Mouse (Mus musculus) adrenal gland, postnatal 36 days (tissue): ENCODE measurements around the gene Tnr. TPM values are rescaled to one million over a fixed set of nuclear protein-coding genes. Genes with fewer than 3 reads are reported as not detected.

ENCODE experiments used
- DNase-seq, 2 experiments: peaks; one replicate each; pipeline ENCODE4 v3.0.0; 2021; ENCODE audit warnings: mixed read lengths in 1 of 2
- total RNA-seq, 2 experiments: library from RNA; stranded (reverse); gene quantifications; 2 replicates each; pipeline ENCODE4 v1.2.3; 2021

Gene Tnr
- total RNA-seq, 2 experiments from 2014 or later = 1.8 to 2.1 TPM

DNA sequence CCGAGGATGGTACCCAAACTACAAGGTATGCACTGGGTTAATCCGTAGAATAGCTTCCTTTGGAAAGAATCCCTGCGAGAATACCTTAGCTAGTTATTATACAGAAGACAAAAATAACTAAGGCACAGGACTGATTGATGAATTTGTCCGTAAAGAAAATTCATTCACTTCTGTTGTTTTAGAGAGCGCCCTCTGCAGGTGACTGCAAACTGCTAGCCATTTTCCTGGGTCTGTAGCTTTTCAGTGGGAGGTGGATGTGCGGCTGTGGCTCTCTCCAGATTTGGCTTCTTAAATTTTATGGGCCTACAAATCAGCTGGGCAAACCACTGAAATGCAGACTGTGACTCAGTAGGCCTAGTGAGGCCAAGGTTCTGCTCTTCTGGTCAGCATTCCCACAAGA, 42.5 kb downstream of the Tnr start:
- DNase-seq = no peak

DNA sequence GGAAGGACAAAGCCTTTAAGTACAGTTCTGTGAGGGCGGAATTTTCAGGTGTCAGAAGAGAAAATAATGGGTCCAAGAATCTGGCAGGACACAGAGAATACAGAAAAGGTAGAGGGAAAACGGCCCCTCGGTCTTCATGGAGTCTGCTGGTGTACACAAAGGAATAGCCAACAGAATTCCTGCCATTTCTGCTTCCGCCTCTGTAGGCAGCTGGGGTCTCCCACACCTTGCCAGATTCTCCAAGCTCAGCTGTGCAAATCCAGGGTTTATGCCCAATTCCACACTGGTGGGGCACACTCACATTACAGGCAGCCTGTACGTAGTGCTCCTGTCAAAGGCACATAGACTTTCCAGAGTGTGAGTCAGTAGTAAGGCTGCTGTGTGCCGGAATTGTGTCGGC, 43.6 kb downstream of the Tnr start:
- DNase-seq = no peak

DNA sequence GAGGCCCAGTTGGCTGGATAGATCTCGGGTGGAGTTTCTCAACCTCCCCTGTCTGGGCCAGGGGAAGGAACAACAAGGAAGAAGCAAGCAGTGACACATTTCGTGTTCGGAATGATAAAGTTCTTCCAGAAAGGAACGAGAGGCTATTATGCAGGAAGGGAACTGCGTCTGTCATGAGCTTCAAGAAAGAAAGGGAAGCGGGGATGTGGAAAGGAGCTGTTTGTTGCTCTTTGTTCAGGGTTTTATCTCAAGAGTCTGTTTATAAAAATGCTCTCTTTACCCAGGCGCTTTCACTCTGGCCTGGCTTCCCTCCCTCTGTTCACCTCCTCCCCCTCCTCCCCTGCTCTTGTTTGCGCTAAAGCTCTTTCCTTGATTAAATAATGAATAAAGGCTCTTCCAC, 46.7 kb downstream of the Tnr start:
- DNase-seq = no peak

DNA sequence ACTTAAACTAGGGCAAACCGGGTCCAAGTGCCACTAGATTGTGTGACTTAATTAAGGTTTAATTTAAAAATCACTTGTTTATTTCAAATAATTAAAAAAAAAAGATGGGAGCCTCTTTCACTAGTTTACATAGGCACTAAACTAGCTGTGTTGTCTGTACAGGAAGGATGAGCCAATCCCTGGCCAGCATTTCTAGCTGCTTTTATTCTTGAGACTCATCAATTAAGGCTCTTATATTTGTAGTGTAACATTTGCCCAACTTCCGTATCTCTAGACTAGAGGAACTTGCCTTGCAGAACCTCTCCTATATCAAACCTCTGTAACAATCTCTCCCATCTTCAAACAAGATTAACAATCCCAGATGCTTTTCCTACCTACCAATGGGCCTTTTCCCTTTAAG, 47.3 kb downstream of the Tnr start:
- no peak for DNase-seq

DNA sequence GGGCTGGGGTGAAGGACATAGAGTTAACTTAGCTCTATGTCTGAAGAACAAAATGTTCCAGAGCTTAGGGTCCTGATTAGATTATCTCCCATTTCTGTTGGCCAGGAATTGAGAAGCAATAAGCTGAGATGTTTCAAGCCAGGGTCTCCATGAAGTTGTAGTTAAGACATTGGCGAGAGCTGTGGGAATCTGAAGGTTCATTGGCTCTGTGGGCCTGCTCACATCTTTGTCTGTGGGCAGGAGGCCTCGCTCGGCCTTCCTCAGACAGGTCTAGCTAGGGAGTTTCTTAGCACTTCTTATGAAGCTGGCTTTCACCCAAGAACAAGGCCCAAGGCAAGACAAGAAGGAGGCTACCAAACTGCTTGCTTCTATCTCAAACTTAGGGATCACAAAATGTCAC, 48.4 kb downstream of the Tnr start:
- no peak for DNase-seq

DNA sequence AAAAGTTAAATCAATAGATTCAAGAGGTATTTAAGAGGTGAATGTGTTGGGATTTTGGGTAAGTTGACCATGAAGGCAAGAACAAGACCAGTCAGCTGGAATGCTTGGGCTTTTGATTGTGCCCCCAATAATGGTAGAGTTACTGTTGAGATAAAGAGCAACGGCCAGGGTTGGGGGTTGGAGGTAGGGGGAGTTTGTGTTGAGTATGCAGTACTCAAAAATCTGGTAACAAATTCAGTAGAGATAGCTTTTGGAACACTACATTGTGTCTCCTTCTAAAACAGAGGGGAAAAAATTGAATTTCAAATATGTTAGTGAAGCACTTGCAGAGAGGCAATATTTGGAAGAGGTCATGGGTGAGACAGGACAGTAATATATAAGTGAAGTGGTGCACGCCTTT, 49.5 kb downstream of the Tnr start:
- no peak for DNase-seq

DNA sequence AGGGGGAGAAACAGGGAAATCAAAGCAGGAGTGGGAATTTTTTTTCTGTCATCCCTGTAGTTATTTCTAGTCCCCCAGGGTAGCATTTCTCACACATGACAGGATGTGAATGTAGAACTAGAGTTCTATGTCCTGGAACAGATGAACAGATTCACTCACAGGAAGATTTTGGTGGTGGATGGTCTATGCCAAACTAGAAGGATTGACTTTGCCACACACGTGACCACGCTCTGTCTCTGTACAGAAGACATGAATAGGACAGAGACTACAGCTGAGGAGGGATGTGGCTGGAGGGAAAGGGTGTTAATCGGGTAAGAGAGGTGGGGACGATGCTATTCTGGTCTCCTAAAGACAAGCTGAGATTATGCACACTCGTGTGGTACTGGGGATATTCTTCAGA, 51.1 kb downstream of the Tnr start:
- DNase-seq = no peak

DNA sequence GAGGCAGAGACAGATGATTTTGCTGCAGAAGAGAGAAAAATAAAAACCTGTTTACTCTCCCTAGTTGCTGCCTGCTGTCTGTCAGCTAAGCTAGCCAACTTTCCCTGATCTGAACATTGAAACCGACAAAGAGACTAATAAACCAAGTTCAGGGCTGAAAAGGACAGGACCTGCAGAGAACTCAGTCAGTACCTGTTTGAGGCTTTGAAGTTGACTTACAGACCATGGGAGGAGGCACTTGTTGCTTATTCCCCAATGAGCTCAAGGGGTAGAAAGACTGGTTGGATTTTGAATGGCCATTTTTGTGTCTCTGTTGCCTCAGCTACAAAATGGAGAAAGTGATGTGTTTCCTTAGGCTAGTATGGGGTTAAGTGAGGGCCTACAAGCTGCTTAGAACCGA, 52.7 kb downstream of the Tnr start:
- no peak for DNase-seq

DNA sequence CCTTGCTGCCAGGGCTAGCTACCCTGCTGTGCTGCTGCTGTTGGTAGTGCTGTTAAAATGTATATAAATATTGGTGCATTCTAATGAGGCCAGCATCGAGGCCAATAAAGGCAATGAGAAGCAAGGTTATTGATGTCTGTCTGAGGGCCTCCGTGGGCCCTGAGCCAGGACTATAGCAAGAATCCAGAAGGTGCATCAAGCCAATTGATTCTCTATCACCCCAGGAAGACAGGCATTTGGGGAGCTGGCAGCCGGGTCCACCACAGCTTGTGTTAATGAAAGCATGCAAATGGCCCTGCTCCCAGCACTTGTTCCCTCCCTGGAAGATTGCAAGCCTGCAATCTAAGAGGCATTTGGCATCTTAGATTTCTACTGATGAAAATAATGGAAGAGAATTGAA, 54.8 kb downstream of the Tnr start:
- DNase-seq = no peak

DNA sequence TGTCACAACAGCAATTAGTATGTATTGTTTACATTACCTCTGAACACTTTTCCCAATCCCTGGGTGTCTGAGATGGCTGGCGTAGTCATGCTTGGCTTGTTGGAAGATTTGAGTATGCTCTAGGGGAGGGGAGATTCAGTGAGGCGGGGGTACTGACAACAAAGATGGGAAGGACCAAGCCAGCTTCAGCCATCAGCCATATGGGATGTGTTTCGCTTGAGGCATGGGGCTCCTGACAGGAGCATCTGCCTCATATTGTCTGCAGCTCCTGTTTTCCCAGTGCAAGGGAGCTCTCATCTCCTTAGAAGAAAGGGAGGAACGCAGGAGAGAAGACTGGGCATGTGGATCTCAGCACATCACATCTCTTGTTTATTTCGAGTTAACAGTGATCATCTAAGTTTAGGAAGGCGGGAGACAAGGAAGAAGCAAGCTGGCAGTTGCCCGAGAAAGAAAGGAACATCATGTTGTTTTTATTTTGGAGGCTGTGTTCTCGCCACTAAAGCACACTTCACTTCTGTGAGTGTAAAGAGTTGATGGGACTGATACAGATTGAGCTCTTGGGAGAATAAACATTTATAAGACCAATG, 56.9 kb downstream of the Tnr start:
- DNase-seq = no peak

DNA sequence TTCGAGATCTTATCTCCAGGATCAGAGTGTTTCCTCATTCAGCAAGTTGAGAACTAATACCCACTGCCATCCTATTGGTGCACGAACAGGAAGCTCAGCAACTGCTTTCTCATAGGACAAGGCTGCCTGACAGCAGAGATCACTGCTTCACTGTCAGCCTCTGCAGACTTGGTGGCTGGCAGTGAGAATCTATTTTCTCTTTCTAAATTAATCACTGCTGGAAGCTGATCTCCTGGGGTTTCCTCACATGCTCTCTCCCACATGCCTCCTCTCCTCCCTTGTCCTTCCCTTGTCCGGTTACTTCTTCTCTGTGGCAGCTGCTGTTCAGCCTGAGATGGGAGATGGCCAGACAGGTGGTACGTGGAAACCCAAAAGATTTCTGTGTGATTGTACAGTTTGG, 60.3 kb downstream of the Tnr start:
- DNase-seq = no peak

DNA sequence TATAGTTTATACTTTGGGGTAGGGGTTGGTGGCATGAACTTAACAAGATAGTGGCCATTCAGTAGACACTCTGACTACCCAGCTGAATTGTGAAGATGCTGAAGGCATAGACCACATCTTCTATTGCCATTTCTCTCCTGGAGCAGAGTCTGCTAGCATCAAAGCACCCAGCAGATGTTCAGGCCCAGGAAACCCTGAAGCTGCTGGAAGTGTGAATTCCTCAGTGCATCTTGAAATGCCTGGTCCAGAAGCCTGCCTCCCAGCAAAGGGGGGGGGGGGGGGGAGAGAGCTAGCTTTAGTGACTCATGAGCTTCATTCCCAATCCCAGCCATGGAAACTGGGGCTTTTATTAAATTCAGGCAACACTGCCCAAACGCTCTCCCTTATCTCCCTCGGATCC, 65.2 kb downstream of the Tnr start:
- DNase-seq = no peak

DNA sequence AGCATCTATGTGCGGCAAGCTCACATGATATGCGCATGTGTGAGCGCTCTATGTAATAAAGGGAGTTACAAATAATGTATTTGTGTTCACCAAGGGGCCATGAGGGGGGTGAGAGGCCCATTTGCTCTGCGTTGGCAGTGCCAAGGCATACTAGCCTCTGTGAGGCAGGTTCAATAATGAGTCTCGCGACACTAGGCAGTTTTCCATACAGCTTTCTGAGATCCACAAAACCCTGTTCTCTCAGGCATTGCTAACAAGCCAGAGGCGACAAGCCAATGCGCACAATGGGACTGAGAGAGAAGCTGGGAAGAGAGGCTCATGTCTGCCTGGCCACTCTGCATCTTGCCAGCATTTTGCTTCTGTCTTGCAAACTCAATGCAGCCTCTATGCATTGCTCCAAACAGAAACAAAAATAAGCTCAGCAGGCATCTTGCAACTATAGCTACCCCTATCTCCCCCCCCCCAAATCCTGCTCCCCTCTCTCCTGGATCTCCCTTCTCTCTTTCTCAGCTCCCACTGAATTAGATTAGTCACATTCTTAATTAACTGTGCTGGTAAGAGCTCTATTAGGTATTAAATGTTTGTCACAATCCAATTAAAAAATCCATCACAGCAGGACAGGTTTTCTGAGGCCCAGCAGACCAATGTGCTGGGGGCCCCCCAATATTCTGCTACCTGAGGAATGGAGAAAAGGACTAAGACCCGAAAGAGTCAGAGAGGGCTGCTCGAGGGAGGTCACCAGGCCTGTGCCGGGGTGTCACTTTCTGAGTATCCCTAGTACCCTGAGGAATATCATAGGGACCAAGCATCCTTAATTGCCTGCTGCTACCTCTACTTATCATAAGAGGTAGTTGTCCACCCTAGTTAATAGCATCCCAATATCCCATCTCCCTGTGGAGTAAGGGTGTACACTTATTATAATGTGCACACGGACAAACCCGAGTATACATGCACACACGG, 70.8 kb downstream of the Tnr start:
- no peak for DNase-seq

DNA sequence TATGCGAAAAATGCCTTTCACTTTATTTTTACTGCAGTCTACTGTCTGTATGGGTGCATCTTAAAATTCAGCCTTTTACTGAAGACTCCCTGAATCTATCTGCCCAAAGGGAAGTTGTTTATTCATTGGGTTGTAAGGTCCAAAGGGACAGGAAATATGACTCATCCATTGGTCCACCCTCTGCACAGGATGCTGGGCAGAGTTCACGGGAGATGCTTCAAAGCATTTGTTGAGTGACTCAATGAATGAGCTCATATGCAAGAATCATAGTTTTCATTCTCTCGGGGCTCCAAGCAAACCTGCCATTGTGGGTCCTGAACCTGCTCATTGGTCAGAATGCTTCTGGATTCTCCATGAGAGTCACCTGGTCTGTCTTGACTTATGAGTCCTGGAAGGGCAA, 72.2 kb downstream of the Tnr start:
- DNase-seq = no peak

DNA sequence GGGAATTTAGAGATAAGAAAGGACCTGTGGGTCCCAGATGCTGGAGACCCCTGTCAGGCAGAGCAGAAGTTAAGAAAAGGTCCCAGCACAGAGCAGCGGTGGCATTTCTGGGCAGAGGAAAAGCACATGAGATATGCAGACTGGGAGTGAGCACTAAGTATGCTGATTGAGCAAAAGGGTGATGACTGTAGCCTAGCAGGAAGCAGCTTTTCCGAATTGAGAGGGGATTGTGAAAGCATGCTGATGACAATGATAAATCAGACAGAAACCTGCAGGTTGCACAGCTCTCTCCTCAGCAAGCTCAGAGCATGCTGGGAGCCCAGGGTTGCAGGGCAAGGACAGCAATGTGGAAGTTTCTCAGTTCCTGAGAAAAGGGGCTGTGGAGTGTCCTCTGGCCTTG, 73.1 kb downstream of the Tnr start:
- peak; percentile 5 to 18 for DNase-seq

DNA sequence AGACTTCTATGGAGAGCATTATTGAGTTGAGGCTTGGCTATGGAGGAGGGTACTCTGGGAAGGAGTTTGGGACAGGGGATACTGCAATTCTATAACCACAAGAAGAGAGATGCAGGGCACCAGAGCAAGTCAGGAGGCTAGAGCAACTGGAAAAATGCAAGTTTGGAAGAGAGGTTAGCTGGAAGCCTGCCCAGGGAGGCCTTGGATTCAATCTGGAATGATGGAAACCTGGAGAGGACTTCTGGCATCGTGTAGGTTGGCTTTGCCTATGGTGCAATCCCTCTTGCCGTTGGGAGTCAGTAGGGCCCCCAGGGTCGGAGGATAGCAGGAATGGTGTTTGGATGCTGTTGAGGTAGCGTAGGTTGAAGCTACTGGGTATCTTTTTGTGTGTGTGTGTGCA, 90.0 kb downstream of the Tnr start:
- DNase-seq = no peak

DNA sequence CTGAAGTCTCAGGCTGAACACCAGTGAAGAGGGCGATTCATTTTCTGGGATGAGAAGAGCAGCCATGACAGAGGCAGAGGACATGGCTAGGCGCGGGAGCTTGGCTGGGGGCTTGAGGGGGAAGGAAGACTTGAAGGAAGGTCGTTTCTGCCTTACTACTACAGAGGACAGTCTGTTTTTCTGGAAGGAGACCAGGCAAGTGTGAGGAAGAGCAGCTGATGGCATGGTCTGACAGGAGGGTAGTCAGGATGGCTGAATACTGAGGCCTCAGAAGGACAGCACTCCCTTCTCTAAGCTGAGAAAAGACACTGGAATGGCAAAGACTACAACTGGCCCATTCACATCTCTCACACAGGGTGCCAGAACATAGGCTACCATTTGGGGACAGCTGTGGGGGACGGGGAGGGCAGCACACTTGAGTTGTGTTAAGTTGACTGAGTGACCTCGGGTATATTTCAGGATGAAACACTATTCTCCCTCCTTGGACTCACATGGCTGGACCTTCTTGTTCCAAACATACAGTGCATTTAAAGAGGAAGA, 90.6 kb downstream of the Tnr start:
- DNase-seq = no peak

DNA sequence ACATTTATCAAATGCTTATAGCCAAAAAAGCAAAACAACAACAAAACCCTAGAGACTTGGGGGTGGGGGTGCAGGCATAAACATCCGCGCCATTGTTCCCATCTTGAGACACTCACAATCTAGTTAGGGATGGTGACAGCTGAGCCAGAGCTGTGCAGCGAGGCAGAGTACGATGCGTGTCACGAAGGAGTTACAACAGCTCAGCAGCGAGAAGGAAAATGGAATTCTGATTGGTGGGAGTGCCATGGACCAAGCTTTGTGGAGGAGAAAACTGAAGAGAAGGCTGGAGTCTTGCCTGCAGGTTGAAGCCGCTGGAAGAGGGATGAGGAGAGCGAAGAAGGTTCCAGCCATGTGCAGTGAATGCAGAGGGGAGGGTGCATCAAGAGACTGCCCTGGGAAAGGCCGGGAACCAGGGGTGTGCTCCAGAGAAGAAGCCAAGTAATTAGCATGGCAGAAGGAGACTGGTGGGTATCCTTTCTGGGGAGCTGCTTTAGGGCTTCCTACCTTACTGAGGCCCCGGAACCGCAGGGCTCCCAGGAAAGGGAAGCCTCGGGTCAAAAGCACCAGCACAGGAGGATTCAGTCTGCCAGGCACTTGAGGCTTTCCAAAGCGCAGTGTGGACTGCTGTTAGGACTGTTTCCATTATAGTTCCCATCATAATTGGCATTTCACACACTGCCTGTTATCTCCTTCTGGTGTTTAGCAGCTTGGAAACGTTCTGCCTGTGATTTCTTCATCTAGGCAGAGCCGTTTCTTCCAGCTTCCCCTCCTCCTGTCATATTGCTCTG, 91.3 kb downstream of the Tnr start:
- DNase-seq = no peak

DNA sequence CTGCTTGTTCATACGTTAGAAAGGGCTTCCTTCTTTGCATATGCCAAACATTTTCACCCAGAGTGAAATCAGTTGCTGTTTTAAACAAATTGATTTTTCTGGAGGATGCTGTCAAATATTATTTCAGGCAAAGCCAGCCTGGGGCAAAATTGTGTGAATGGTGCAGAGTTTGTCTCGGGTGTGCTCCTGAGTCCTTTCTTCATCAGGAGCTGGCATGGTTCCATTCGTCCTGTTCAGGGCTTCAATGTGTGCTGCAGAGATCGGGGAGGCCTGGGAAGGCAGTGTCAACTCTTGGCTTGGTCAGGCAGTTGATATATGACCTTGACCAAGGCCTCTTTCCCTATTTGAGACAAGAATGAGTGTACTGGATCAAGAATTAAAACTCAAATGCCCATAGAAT, 92.1 kb downstream of the Tnr start:
- DNase-seq = no peak

DNA sequence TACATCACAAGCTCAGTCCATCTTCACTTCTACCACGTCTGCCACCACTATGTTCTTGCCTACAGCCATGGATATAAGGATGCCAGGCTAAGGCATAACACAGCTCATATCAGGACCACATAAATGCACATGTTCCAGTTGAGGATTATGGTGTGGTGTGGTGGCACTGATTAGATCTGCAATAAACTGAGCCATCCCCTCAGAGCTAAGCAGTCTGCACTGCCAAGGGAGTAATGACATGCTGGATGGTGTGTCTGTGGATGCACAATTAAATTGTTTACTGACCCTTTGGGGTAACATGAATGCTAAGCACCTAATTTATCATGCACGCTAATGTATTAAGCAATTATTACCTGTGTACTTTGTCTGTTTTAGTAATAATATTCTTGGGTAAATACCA, 95.6 kb downstream of the Tnr start:
- no peak for DNase-seq

DNA sequence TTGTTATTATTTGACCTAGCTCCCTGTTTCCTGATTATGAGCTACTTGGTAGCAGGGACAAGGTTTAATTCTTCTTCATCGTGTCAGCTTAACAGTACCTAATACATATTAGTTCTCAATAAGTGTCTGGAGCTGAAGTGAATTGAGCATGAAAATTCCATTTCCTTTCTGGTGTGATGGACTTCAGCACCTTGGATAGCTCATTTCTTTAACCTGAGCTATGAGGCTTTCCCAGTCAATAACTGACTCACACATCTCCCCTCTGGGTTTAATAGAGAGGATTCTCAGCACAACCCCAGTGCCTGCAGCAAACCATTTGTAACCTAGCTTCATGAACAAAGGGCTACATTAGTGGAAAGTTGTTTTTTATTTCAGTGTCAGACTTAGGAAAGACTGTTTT, 97.8 kb downstream of the Tnr start:
- no peak for DNase-seq

DNA sequence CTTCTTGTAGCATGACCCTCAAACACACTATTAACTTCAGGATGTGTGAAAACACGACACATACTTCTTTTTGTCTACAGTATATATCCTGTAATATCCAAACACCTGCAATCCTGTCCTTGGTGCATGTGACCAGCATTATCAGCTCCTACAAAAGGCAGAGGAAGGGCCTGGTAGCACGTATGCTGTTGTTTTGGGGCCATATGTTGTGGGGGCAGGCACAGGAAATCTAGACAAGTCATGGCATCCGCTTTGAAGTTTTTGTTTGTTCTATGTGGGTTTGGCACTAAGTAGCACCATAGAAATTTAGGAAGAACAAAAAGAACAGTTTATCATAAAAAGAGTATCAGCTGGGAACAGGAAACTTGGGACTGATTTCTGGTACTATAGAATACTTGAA, 105.5 kb downstream of the Tnr start:
- no peak for DNase-seq
